ENCODE assay signal across 24 mouse cellular contexts in the genomic region with DNA sequence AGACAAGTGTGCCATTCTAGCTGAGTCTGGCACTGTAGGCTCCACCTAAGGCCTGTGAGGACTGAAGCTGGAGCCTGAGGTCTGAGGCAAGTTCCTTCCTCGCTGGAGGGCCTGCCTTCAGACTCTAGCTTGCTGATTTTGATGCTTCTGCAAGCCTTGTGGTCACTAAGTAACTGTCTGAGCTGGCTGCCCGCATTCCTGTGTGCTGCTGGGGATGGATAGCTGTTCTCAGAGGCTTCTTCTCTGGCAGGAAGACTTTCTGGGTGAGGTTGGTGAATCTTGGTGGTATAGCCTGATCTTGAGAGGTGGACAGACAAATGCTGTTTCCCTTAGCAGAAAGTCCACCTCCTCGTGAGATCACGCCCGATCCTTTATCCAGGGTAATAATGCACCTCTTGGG. TPM values are rescaled to one million over a fixed set of nuclear protein-coding genes. Genes with fewer than 3 reads are reported as not detected.
"Had no signal": no experiment of that assay in that cellular context is flagged by ENCODE, and none has a peak within 500 bp of the region (broad histone marks: within the 10 kb centered on the region; RNA-seq: fewer than 3 reads in every experiment).

No protein-coding gene starts in this region.

- H3K4me1 ChIP-seq: limb, embryonic 12.5 days; limb, embryonic 15.5 days; midbrain, embryonic 12.5 days; midbrain, embryonic 15.5 days; neural tube, embryonic 13.5 days; stomach, embryonic 15.5 days had no signal

- H3K36me3 ChIP-seq: midbrain, embryonic 15.5 days had no signal

- H3K9ac ChIP-seq: limb, embryonic 12.5 days; limb, embryonic 15.5 days; liver, embryonic 15.5 days; midbrain, embryonic 12.5 days; midbrain, embryonic 15.5 days; neural tube, embryonic 13.5 days; stomach, embryonic 15.5 days had no signal

- ATAC-seq: intestine, embryonic 16.5 days; midbrain, embryonic 15.5 days had no signal

- H3K9me3 ChIP-seq: limb, embryonic 15.5 days; liver, embryonic 15.5 days; midbrain, embryonic 15.5 days; neural tube, embryonic 13.5 days; stomach, embryonic 15.5 days had no signal

- DNase-seq: kidney, adult 2 months; kidney, postnatal 25 days; layer of hippocampus, postnatal 36 days; left cerebral cortex, postnatal 4 days; lung, adult 2 months; lung, postnatal 14 days; lung, postnatal 4 days; retina, postnatal 1 day; right cerebral cortex, postnatal 25 days; spleen, adult 18-20 months; thymus, postnatal 25 days had no signal

- H3K4me2 ChIP-seq: limb, embryonic 12.5 days; limb, embryonic 15.5 days; liver, embryonic 11.5 days; liver, embryonic 15.5 days; midbrain, embryonic 12.5 days; midbrain, embryonic 15.5 days; neural tube, embryonic 13.5 days; stomach, embryonic 15.5 days had no signal

- H3K27ac ChIP-seq: kidney, postnatal 0 days; left cerebral cortex, adult 2 months; limb, embryonic 12.5 days; limb, embryonic 15.5 days; liver, embryonic 15.5 days; midbrain, embryonic 12.5 days; midbrain, embryonic 15.5 days; neural tube, embryonic 13.5 days; stomach, embryonic 15.5 days had no signal

- H3K27me3 ChIP-seq: limb, embryonic 12.5 days; limb, embryonic 15.5 days; liver, embryonic 15.5 days; midbrain, embryonic 12.5 days; midbrain, embryonic 15.5 days; neural tube, embryonic 13.5 days; stomach, embryonic 15.5 days had no signal

- H3K4me3 ChIP-seq: left cerebral cortex, adult 2 months; limb, embryonic 12.5 days; limb, embryonic 15.5 days; liver, embryonic 15.5 days; midbrain, embryonic 12.5 days; midbrain, embryonic 15.5 days; neural tube, embryonic 13.5 days; stomach, embryonic 15.5 days had no signal

RNA-seq across cellular contexts. Expression of a gene that starts 42.0 kb away (rescaled TPM):
- polyA plus RNA-seq: kidney, adult 2 months; kidney, embryonic 14.5 days; kidney, postnatal 0 days; limb, embryonic 12.5 days; lung, embryonic 16.5 days; midbrain, embryonic 12.5 days had no signal
